Mouse (Mus musculus) liver, embryonic 12.5 days (tissue): ENCODE data around the gene Pdzph1. TPM values are rescaled to one million over a fixed set of nuclear protein-coding genes. Genes with fewer than 3 reads are reported as not detected.

ENCODE experiments used
- ATAC-seq: fragments of 200-750 bp; cut with Nextera tagmentation; 2 replicates; pipeline ENCODE4 v1.8.0; 2017; ENCODE audit warnings: moderate number of reproducible peaks, mild to moderate bottlenecking, moderate library complexity
- H3K27ac ChIP-seq: fragments of 300-500 bp; sonication (generic); 2 replicates; pipeline ENCODE4 v1.5.1; 2016; ENCODE audit warnings: mild to moderate bottlenecking
- H3K27me3 ChIP-seq: fragments of 300-500 bp; sonication (generic); replicated peaks from 2 replicates; pipeline ENCODE4 v1.6.1; 2016; ENCODE audit warnings: mild to moderate bottlenecking, moderate library complexity
- H3K36me3 ChIP-seq: fragments of 300-500 bp; sonication (generic); 2 replicates; pipeline ENCODE4 v1.6.1; 2016; ENCODE audit warnings: mild to moderate bottlenecking, moderate library complexity
- H3K4me1 ChIP-seq: fragments of 300-500 bp; sonication (generic); 2 replicates; pipeline ENCODE4 v1.6.1; 2016
- H3K4me2 ChIP-seq: fragments of 300-500 bp; sonication (generic); 2 replicates; pipeline ENCODE4 v1.6.1; 2016; ENCODE audit warnings: mild to moderate bottlenecking, moderate library complexity
- H3K4me3 ChIP-seq: fragments of 300-500 bp; sonication (generic); 2 replicates; pipeline ENCODE4 v1.5.1; 2016; ENCODE audit warnings: mild to moderate bottlenecking, moderate library complexity
- H3K9ac ChIP-seq: fragments of 300-500 bp; sonication (generic); 2 replicates; pipeline ENCODE4 v1.6.1; 2016; ENCODE audit warnings: mild to moderate bottlenecking, moderate library complexity
- H3K9me3 ChIP-seq: fragments of 300-500 bp; sonication (generic); replicated peaks from 2 replicates; pipeline ENCODE4 v1.6.1; 2016; ENCODE audit warnings: mild to moderate bottlenecking, moderate library complexity
- WGBS: fragments of 180-500 bp; shearing (Covaris S2); methylation state at CpG from one replicate; pipeline ENCODE4 v1.1.7; 2016; ENCODE audit not compliant: insufficient replicate concordance; 5-methylcytosine and 5-hydroxymethylcytosine counted together
- polyA plus RNA-seq: library from polyadenylated mRNA; unstranded; fragments of >200 nt; fragmentation: Nextera tagmentation; extraction: Ambion mirVana; gene quantifications from 2 replicates; pipeline ENCODE4 v1.2.1, GENCODE M21; 2016

The Pdzph1 gene
- polyA plus RNA-seq, 1 experiment from 2014 or later = 0.93 TPM

GRCm38 (mm10) chr17:58919061-58919460 lies 72.1 kb downstream of the Pdzph1 start:
- WGBS = 11% methylated on average over 8 of the region's 8 CpGs
- Histone ChIP-seq H3K27me3 (no peaks in the 10 kb centered on the region), H3K27ac (no peak overlapping the region), H3K36me3 (no peaks in the 10 kb centered on the region), H3K4me1 (peaks cover 17% of the 10 kb centered on the region), H3K4me3 (no peak overlapping the region), H3K9me3 (no peaks in the 10 kb centered on the region), H3K4me2 (0 out of 2 replicates have a peak overlapping the region, but pooled peaks have one; percentile 18), H3K9ac (no peak overlapping the region)
- peak; percentile 68 for ATAC-seq

DNA sequence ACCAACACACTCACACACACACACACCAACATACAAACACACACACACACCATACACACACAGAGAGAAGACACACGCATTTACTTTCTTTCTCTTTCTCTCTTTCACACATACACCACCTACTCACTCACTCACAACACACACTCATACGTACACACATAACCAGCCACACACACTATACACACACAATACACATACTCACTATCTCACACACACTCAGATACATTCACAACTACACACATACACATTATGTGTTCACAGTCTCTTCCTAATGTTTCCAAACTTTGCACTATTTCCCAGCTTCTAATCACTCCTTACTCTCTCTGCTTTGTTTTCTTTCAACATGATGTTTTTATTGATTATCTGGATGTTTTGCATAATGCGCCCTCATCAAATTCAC lies 72.6 kb downstream of the Pdzph1 start:
- Histone ChIP-seq H3K36me3 (no peaks in the 10 kb centered on the region), H3K9ac (no peak overlapping the region), H3K4me2 (no peak overlapping the region), H3K27me3 (no peaks in the 10 kb centered on the region), H3K4me3 (no peak overlapping the region), H3K4me1 (peaks cover 12% of the 10 kb centered on the region), H3K27ac (no peak overlapping the region), H3K9me3 (no peaks in the 10 kb centered on the region)
- ATAC-seq = no peak
- 61% methylated on average over 3 of the region's 3 CpGs for WGBS

GRCm38 (mm10) chr17:58911564-58911963 lies 79.6 kb downstream of the Pdzph1 start:
- no peak overlapping the region for H3K27ac ChIP-seq
- H3K4me2 ChIP-seq = no peak overlapping the region
- no peaks in the 10 kb centered on the region for H3K36me3 ChIP-seq
- H3K4me1 ChIP-seq = no peaks in the 10 kb centered on the region
- H3K9me3 ChIP-seq = no peaks in the 10 kb centered on the region
- 59% methylated on average over 7 of the region's 7 CpGs for WGBS
- ATAC-seq = no peak
- H3K4me3 ChIP-seq = no peak overlapping the region
- no peak overlapping the region for H3K9ac ChIP-seq
- H3K27me3 ChIP-seq = no peaks in the 10 kb centered on the region

GRCm38 (mm10) chr17:58909061-58909661 lies 82.0 kb downstream of the Pdzph1 start:
- H3K4me3 ChIP-seq = no peak overlapping the region
- no peak for ATAC-seq
- no peak overlapping the region for H3K9ac ChIP-seq
- WGBS = 31% methylated on average over 8 of the region's 8 CpGs
- no peaks in the 10 kb centered on the region for H3K9me3 ChIP-seq
- no peak overlapping the region for H3K4me2 ChIP-seq
- H3K4me1 ChIP-seq = no peaks in the 10 kb centered on the region
- H3K36me3 ChIP-seq = no peaks in the 10 kb centered on the region
- H3K27ac ChIP-seq = no peak overlapping the region
- H3K27me3 ChIP-seq = no peaks in the 10 kb centered on the region

- no peak overlapping the region for H3K27ac ChIP-seq
- no peaks in the 10 kb centered on the region for H3K9me3 ChIP-seq
- 50% methylated on average over 2 of the region's 2 CpGs for WGBS
- no peaks in the 10 kb centered on the region for H3K4me1 ChIP-seq
- H3K9ac ChIP-seq = no peak overlapping the region
- no peaks in the 10 kb centered on the region for H3K36me3 ChIP-seq
- H3K27me3 ChIP-seq = no peaks in the 10 kb centered on the region
- H3K4me2 ChIP-seq = no peak overlapping the region
- no peak overlapping the region for H3K4me3 ChIP-seq
- ATAC-seq = no peak
Measured at GRCm38 (mm10) chr17:58906001-58906400, 85.2 kb downstream of the Pdzph1 start.

GRCm38 (mm10) chr17:58891488-58892210 lies 99.5 kb downstream of the Pdzph1 start:
- no peaks in the 10 kb centered on the region for H3K36me3 ChIP-seq
- H3K27ac ChIP-seq = no peak overlapping the region
- H3K4me3 ChIP-seq = no peak overlapping the region
- H3K9ac ChIP-seq = no peak overlapping the region
- no peak for ATAC-seq
- no peak overlapping the region for H3K4me2 ChIP-seq
- H3K27me3 ChIP-seq = no peaks in the 10 kb centered on the region
- H3K4me1 ChIP-seq = no peaks in the 10 kb centered on the region
- 48% methylated on average over 4 of the region's 4 CpGs for WGBS
- H3K9me3 ChIP-seq = no peaks in the 10 kb centered on the region

DNA sequence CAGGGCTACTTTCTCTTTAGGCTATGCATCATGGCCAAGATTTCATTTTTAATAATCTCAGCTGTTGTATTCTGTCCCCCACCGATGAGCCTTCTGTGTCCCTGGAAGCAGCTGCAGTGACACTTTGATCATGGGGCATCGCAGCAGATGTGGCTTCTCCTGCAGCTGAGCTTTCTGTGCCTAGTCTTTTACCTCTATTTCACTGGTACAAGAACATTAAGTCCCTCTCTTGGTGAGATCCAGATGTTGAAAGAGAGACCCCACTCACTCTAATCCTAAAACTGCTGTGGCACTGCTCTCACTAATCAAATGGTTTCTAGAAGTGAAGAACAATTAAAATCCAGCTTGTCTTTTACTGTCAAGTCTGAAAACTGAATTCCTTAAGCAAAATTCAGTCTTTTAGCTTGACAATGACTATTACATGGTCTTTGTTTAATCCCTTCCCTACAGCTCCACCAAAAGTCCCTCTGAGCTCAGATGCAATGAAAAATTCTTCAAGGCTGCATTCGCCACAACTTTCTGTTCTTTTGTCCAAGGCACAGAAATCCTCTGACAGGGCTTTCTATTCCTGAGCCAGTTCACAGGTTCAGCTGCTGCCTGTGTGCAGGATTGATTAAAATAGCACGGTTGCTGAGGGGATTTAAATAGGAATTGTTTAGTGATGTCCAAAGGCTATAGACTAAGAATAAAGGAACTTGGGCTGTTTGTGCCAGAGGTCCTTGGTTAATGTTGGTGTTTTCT lies 101.1 kb downstream of the Pdzph1 start:
- Histone ChIP-seq H3K4me2 (no peak overlapping the region), H3K36me3 (no peaks in the 10 kb centered on the region), H3K4me3 (no peak overlapping the region), H3K9ac (no peak overlapping the region), H3K4me1 (no peaks in the 10 kb centered on the region), H3K27ac (no peak overlapping the region), H3K27me3 (no peaks in the 10 kb centered on the region), H3K9me3 (no peaks in the 10 kb centered on the region)
- WGBS = 59% methylated on average over 4 of the region's 4 CpGs
- no peak for ATAC-seq

DNA sequence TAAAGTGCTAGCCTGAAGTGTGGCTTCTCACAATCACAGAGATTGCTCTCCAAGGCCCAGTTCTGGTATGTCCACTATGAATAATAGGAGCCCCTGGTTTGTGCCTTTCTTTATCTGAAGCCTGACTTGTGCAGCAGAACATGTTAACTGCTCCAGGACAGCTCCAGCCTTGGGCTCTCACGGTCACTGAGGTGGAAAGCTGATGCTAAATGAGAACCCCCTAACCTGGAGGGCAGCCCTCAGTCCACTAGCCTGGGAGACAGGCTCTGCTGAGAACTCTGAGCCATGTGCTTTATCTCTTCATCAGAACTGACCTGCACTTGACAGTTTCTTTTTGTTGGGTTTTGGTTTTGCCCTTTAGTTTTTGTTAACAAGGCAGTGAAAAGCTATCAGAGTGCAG lies 106.8 kb downstream of the Pdzph1 start:
- H3K4me2 ChIP-seq = no peak overlapping the region
- no peaks in the 10 kb centered on the region for H3K36me3 ChIP-seq
- H3K4me3 ChIP-seq = no peak overlapping the region
- H3K9me3 ChIP-seq = no peaks in the 10 kb centered on the region
- H3K27ac ChIP-seq = no peak overlapping the region
- no peak overlapping the region for H3K9ac ChIP-seq
- WGBS = 36% methylated on average over 1 of the region's 1 CpGs
- no peaks in the 10 kb centered on the region for H3K4me1 ChIP-seq
- ATAC-seq = no peak
- H3K27me3 ChIP-seq = no peaks in the 10 kb centered on the region

DNA sequence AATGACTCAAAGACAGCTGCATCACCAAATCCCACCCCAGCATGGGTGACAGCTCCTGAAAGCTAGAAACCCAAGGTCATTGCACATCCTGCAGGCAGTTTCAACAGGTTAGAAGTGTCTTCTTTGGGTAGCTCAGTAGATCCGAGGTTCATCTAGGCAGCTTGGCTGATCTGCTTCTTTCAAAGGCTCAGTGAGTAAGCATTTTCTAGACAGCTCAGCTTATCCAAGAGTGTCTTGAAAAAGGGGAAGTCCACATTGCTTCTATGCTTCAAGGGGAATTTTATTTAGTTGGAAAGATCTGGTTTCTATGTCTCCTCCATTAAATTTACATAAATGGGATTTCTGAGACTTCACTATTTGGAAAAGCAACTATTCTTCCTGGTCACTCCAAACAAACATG lies 117.8 kb downstream of the Pdzph1 start:
- H3K9ac ChIP-seq = no peak overlapping the region
- no peaks in the 10 kb centered on the region for H3K4me1 ChIP-seq
- H3K36me3 ChIP-seq = no peaks in the 10 kb centered on the region
- 35% methylated on average over 1 of the region's 1 CpGs for WGBS
- no peak overlapping the region for H3K27ac ChIP-seq
- H3K27me3 ChIP-seq = no peaks in the 10 kb centered on the region
- no peaks in the 10 kb centered on the region for H3K9me3 ChIP-seq
- ATAC-seq = no peak
- H3K4me2 ChIP-seq = no peak overlapping the region
- H3K4me3 ChIP-seq = no peak overlapping the region

GRCm38 (mm10) chr17:58870795-58871194 lies 120.4 kb downstream of the Pdzph1 start:
- H3K9me3 ChIP-seq = no peaks in the 10 kb centered on the region
- H3K4me3 ChIP-seq = no peak overlapping the region
- H3K9ac ChIP-seq = no peak overlapping the region
- H3K27me3 ChIP-seq = no peaks in the 10 kb centered on the region
- no peak overlapping the region for H3K27ac ChIP-seq
- H3K4me1 ChIP-seq = no peaks in the 10 kb centered on the region
- no peak overlapping the region for H3K4me2 ChIP-seq
- no peak for ATAC-seq
- no peaks in the 10 kb centered on the region for H3K36me3 ChIP-seq
